Mouse (Mus musculus): ENCODE data around the gene Tmem217.
A peak's percentile ranks its signal among the peaks of the same experiment; 100 is the strongest.

- TF ChIP-seq CTCF (conservative IDR thresholded peaks at IDR 0.05; ENCODE audit: low read length) (no peak), NANOG (IDR thresholded peaks at IDR 0.05; ENCODE audit: borderline replicate concordance, low read length) (no peak), POU5F1 (IDR thresholded peaks at IDR 0.05; ENCODE audit: borderline replicate concordance, low read length) (peak; percentile 73; the same call in 1 of the 2 replicates)
These were observed 58.0 kb downstream of the Tmem217 start for GRCm38 (mm10) chr17:29494062-29494731.

Data from E14TG2a.4 (cell line).